Mouse (Mus musculus) large intestine, adult 2 months (tissue): ENCODE results near the gene Slc39a7. TPM values are rescaled to one million over a fixed set of nuclear protein-coding genes. Genes with fewer than 3 reads are reported as not detected.

Source experiments
- DNase-seq: peaks from one replicate; pipeline ENCODE4 v3.0.0-alpha.2; 2012; ENCODE audit warnings: low read depth, low spot score
- WGBS: fragments of 180-500 bp; shearing (Covaris S2); methylation state at CpG from one replicate; pipeline ENCODE4 v1.1.7; 2018; 5-methylcytosine and 5-hydroxymethylcytosine counted together
- polyA plus RNA-seq: library from polyadenylated mRNA; depleted of rRNA; stranded (reverse); fragments of >200 nt; gene quantifications from 2 replicates; pipeline ENCODE4 v1.2.3, GENCODE M21; 2012

Slc39a7 gene
- polyA plus RNA-seq, 1 experiment = 133 TPM

DNA sequence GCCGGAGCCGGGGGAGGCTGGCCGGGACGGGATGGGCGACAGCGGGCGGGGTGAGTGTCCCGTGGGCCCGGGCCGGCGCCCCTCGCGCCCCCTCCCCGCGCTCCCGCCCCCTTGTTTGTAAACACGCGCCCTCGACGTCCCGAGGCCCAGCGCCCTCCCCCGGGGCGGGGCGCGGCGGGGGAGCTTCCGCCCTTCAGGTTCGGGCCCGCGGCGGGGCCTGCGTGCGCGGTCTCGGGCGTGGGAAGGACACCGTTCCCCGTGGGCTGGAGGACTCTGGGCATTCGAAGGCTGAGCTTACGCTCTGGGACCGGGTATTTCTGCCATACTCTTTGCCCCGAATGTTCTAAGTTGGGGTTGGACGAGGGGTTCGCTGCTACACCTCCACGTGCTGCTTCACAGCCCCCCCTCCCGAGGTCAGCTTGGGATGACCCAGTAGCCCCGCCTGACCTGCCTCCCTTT is 721 bp upstream of the Slc39a7 start:
- WGBS = 1% methylated on average over 37 of the region's 48 CpGs

GRCm38 (mm10) chr17:34030861-34031326 is 588 bp downstream of the Slc39a7 start:
- no peak for DNase-seq
- WGBS = 2% methylated on average over 20 of the region's 20 CpGs

More for the DNA sequence above, 721 bp upstream of the Slc39a7 start:
- no peak for DNase-seq

DNA sequence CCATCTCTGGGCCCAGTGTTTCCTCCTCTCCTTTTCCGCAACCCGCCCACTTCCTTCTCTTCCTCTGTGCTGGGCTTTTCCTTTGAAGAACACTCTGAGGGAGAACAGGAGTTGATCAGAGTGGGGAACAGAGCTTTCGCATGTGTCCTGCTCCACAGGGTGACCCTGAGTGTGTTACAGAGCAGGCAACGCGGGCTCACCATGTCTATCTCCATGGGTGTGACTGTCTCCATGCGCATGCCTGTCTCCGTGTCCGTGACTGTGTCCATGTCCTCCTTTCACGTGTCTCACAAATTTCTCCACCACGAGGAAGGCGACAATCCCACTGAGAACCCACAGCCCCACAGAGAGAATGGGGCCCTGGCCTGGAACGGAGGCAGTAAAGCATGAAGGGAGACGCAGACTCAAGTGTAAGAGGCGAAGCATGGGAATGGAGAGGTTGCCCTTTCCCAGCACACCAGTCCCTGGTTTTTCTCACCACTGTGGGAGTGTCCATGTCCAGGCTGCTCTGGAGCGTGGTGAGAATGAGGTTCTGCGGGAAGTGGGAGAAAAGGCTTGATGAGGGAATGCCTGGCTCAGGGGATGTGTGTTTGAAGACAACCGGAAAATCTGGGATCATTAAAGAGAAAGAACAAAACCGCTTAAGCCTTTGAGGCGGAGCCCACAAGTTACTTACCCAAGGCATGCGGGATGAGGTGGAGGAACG is 1.4 kb downstream of the Slc39a7 start:
- WGBS = 75% methylated on average over 21 of the region's 21 CpGs
- DNase-seq = no peak

DNA sequence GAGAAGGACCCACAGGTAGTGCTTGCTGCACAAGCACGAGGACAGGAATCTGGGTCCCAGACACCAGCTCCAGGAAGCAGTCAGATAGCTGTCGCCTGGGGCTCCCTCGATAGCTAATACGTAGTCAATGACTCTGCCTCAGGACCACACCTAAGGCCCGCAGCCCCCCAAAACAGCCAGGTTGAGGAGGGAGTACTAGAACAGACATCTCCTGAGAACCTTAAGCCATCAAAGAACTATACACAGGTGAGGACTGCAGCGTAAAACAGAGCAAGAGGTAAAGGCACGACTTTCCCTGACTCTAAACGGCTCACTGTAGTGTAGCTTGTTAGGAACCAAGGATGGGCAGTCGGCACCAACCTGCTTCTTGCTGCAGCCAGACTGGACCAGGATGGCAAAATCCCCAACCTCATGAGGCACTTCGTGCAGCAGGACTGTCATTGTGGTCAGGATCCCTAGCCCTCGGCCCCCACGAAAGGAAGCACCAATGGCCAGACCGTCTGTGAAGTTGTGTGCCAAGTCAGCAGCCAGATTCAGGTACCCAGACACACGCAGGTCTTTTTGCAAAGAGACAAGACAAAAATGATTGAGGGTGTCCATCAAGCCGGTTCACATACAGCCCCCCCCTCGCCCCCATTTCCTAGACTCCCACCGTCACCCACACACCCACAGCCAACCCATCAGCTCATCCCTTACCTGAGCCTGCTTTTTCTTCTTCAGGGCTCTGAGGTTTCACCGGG is 2.2 kb downstream of the Slc39a7 start:
- WGBS = 86% methylated on average over 18 of the region's 18 CpGs
- no peak for DNase-seq

- WGBS = 85% methylated on average over 17 of the region's 17 CpGs
- no peak for DNase-seq
These were observed 2.9 kb downstream of the Slc39a7 start for GRCm38 (mm10) chr17:34028501-34029149.

GRCm38 (mm10) chr17:34027656-34028223 is 3.7 kb downstream of the Slc39a7 start, which contains the start of gene H2-Ke6:
H2-Ke6 (minus strand) TSS chr17:34028060.
- under 1% methylated on average over 49 of the region's 49 CpGs for WGBS
- DNase-seq = peak; percentile 58

- 16% methylated on average over 36 of the region's 36 CpGs for WGBS
- DNase-seq = no peak
These were observed 4.4 kb downstream of the Slc39a7 start for GRCm38 (mm10) chr17:34026917-34027655.

DNA sequence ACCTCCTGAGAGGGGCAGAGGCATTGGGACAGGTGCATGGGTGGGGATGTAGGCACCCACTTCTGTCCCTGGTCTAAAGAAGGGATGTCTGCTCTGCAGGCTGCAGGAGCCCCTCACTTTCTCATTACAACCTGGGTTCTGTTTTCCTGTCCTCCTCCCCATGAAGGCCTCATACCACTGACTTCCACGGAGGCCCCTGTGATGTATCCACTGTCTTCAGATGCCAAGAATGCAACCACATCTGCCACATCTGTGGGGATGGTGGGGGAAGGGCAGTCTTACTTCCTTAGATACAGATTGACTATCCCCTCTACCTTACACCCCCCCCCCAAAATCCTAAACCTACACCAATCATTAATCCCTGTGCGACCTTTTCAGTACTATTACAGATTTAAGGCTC is 5.3 kb downstream of the Slc39a7 start:
- no peak for DNase-seq
- WGBS = 68% methylated on average over 2 of the region's 2 CpGs

DNA sequence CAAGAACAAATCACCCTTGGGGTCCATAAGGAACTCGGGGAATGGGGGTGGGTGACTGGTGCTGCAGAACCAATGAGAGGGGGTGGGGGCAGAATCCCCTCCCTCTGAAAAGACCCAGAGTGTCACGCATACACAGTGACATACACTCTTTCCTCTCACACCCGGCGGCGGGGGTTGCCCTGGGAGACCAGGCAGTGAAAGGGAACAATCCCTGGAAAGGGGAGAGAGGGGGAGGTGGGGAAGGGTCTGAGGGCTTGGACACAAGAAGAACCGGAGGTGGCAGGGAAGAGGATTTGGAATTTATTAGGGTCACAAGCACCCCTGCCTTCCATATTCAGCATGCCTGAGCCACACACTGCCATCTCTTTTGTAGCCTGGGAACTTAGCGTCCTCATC is 5.7 kb downstream of the Slc39a7 start:
- DNase-seq = no peak
- 60% methylated on average over 7 of the region's 7 CpGs for WGBS

GRCm38 (mm10) chr17:34024861-34025755 is 6.4 kb downstream of the Slc39a7 start:
- WGBS = 2% methylated on average over 57 of the region's 57 CpGs
- DNase-seq = no peak

DNA sequence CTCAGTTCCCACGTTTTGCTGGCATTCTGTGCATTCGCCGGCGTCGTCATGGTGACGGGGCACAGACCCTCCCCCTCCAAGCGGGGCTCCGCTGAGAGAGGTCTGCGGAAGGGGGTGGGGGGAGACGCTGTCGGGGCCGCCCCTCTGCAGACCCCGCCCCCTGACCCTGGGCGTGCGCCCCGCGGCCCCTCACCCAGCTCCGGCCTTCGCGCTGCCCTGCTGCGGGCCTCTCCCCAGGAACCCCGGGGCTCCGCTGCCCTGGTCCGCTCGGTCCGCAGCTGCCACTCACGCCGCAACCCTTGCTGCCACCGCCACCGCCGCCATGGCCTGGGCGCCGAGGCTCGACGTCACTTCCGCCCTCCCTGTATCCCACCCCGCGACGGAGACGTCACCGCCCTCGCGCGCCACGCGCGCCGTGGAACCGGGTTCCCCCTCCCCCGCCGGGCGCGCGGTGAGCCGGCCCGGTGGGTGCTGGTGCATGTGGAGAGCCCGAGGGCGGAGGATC is 7.1 kb downstream of the Slc39a7 start, which contains the start of gene Ring1:
TSS of gene Ring1 (minus strand) at position 364 of the 505 bp plus-strand sequence.
- whole genome bisulfite sequencing = under 1% methylated on average over 56 of the region's 58 CpGs
- no peak for DNase-seq

DNA sequence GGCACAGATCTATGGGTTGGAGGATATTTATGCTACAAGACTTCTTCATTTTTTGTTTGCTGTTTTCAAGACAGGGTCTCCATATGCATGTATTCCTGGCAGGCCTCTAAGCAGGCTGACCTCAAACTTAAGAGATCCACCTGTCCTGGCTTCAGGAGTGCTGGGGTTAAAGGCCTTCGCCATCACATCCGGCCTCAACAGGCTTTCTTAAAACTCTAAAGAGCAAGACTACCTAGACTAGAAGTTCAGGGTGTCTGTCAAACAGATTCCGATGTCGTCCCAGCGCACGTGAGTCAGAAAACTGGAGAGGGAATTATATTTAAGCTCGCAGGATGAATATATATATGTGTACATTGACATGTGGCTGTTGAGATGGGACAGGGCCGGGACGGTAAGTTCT is 7.8 kb downstream of the Slc39a7 start:
- DNase-seq = no peak
- 54% methylated on average over 9 of the region's 9 CpGs for WGBS

- WGBS = 96% methylated on average over 20 of the region's 20 CpGs
- no peak for DNase-seq
These were observed 8.5 kb downstream of the Slc39a7 start for GRCm38 (mm10) chr17:34022987-34023386.

DNA sequence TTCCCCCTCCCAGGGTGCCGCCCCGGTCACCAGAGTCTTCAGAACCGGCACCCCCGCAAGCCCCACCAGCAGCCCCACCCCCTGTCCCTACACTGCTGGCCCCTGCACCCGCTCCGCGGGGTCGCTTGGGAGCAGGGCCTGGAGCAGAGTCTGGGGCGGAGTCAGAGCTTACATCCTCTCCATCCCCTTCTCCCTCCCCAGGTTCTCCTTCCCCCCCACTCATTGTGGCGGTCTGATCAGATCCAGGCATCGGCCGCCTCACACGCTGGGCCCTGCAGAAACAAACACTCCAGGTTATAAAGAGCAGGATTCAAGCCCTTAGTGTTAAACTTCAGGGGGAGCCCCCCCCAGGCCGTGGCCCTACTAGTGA is 9.1 kb downstream of the Slc39a7 start:
- 93% methylated on average over 14 of the region's 14 CpGs for WGBS
- DNase-seq = no peak

DNA sequence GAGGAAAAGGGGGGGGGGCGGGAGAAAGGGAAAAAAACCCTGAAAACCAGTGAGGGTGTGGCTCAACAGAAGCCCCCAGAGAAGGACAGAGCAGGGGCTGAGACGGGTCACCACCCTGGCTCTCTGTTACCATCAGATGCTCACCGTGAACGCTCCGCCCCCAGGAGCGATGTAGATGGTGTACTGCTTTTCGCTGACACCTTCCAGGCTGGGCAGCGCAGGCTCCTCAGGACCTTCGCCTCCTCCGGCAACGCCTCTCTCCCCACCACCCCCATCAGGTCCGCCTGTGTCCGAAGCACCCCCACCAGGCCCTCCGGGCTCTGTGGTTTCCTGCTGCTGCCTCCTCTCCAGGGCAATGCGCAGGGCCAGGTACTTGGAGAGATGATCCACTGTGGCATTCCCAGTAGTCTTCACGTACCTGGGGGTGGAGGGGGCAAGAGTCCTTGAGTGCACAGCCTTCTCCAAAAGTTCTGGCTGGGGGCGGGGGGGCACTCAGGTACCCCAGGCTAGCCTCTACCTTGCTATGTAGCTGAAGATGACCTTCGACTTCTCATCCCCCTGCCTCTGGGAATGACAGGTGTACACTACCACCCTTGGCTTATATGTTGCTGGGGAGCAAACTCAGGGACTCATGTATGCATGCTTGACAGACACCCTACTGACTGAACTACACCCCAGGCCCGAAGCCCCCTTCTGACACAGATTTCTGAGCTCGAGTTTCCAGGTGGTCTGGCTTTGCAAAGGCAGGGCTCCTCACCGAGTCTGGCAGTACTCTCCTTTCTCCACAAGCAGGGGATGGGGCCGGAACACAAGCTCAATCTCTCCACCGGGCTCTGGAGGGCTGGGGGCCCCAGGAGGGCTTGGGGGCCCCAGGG is 9.7 kb downstream of the Slc39a7 start:
- WGBS = 94% methylated on average over 23 of the region's 23 CpGs
- DNase-seq = no peak

DNA sequence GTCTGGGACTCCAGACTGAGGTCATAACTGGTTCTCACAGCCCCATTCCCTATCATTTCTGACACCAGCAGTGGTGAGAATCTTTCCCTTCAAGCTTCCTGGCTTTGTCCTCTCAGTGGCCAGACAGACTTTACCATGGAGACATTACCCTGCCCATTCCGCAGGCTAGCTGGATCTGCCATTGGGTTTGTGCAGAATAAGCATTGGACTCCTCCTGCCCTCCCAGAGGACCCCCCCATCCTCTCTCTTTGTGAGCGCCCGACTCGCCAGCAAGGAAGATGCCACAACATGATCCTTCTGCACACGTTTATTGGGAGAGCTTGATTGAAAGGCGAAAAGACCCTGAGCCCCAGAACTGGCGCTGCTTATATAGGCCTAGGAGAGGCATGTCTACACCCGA is 18.0 kb downstream of the Slc39a7 start:
- no peak for DNase-seq
- WGBS = 90% methylated on average over 8 of the region's 8 CpGs

- no peak for DNase-seq
- 89% methylated on average over 5 of the region's 5 CpGs for WGBS
These were observed 21.3 kb downstream of the Slc39a7 start for GRCm38 (mm10) chr17:34010156-34010555.
